16 mouse cellular contexts compared by ENCODE assay signal in genomic region chr13:96511262-96511661, GRCm38 (mm10). TPM values are rescaled to one million over a fixed set of nuclear protein-coding genes. Genes with fewer than 3 reads are reported as not detected.
DNase-seq lines count a peak whose midpoint lies in the region; ATAC-seq and TF ChIP-seq lines count a peak whose summit lies in the region.
"Had no signal": no experiment of that assay in that cellular context is flagged by ENCODE, and none has a peak within 500 bp of the region (broad histone marks: within the 10 kb centered on the region; RNA-seq: fewer than 3 reads in every experiment).

No protein-coding gene starts in this region.

- no peak for DNase-seq in heart, postnatal 0 days (ENCODE audit: low spot score)
- DNase-seq in heart, postnatal 36 days = no peak
- peak; percentile 41 for DNase-seq in CD4-positive, CD25-positive, alpha-beta regulatory T cell, adult 2 months (ENCODE audit: low read depth, low spot score)
- peak; percentile 5 for DNase-seq in naive thymus-derived CD4-positive, alpha-beta T cell, adult 2 months (ENCODE audit: low read depth)
- no peak for DNase-seq in kidney, adult 9 months
- DNase-seq: cerebellum, postnatal 25 days had no signal

- H3K27ac ChIP-seq in heart, postnatal 0 days (ENCODE audit: low read depth) = peak overlapping the region; percentile 75
- H3K27ac ChIP-seq in kidney, embryonic 15.5 days = no peak overlapping the region
- H3K27ac ChIP-seq: embryonic facial prominence, embryonic 12.5 days; forebrain, embryonic 10.5 days; limb, embryonic 15.5 days; midbrain, embryonic 10.5 days had no signal

- peak overlapping the region; percentile 2; the same call in 1 of the 2 replicates for H3K4me2 ChIP-seq in heart, postnatal 0 days (ENCODE audit: low read depth, low read length)
- H3K4me2 ChIP-seq in kidney, embryonic 15.5 days = no peak overlapping the region
- H3K4me2 ChIP-seq: embryonic facial prominence, embryonic 12.5 days; limb, embryonic 15.5 days; lung, embryonic 14.5 days had no signal

- WGBS in heart, postnatal 0 days = 77% methylated on average over 1 of the region's 1 CpGs
- WGBS in kidney, embryonic 15.5 days = 73% methylated on average over 1 of the region's 1 CpGs

- ATAC-seq in heart, postnatal 0 days (ENCODE audit: insufficient read depth, low read depth) = no peak
- peak; percentile 19 for ATAC-seq in activated CD4-positive, CD25-positive, alpha-beta regulatory T cell, adult 4 months
- no peak for ATAC-seq in kidney, embryonic 15.5 days (replicated peaks; ENCODE audit: low FRiP score)

- H3K36me3 ChIP-seq in heart, postnatal 0 days (replicated peaks; ENCODE audit: control insufficient read depth, insufficient read depth, low read length) = no peaks in the 10 kb centered on the region
- H3K36me3 ChIP-seq in kidney, embryonic 15.5 days = peaks cover 8% of the 10 kb centered on the region; the same call in 1 of the 2 replicates
- H3K36me3 ChIP-seq: embryonic facial prominence, embryonic 12.5 days had no signal

- no peak for TF ChIP-seq EP300 in heart, postnatal 0 days (IDR thresholded peaks at IDR 0.05; ENCODE audit: low read depth)

- H3K9me3 ChIP-seq in heart, postnatal 0 days (replicated peaks; ENCODE audit: control insufficient read depth, low read length) = no peaks in the 10 kb centered on the region
- no peaks in the 10 kb centered on the region for H3K9me3 ChIP-seq in kidney, embryonic 15.5 days (replicated peaks)
- H3K9me3 ChIP-seq: embryonic facial prominence, embryonic 12.5 days; forebrain, embryonic 10.5 days; limb, embryonic 15.5 days; midbrain, embryonic 10.5 days had no signal

- H3K4me3 ChIP-seq in heart, postnatal 0 days (ENCODE audit: low read depth, low read length) = no peak overlapping the region
- H3K4me3 ChIP-seq in kidney, embryonic 15.5 days (replicated peaks) = no peak overlapping the region
- H3K4me3 ChIP-seq: embryonic facial prominence, embryonic 12.5 days; forebrain, embryonic 10.5 days; limb, embryonic 15.5 days; midbrain, embryonic 10.5 days had no signal

- intact Hi-C loops in heart, postnatal 36 days (cut with DNase I) = loop anchor here (5.0 kb wide), 1 partner anchor 64 kb away; no protein-coding TSS in a partner anchor

- peaks cover 11% of the 10 kb centered on the region; the same call in 1 of the 2 replicates for H3K4me1 ChIP-seq in heart, postnatal 0 days (ENCODE audit: control insufficient read depth, insufficient read depth)
- H3K4me1 ChIP-seq in kidney, embryonic 15.5 days = 0 out of 2 replicates have a peak, but pooled peaks cover 6% of the 10 kb centered on the region
- H3K4me1 ChIP-seq: embryonic facial prominence, embryonic 12.5 days; forebrain, embryonic 10.5 days; limb, embryonic 15.5 days; midbrain, embryonic 10.5 days had no signal

- H3K27me3 ChIP-seq in heart, postnatal 0 days (ENCODE audit: control insufficient read depth, insufficient read depth, low read length) = no peaks in the 10 kb centered on the region
- H3K27me3 ChIP-seq in kidney, embryonic 15.5 days = no peaks in the 10 kb centered on the region
- H3K27me3 ChIP-seq: embryonic facial prominence, embryonic 12.5 days; limb, embryonic 15.5 days had no signal

- no peak for TF ChIP-seq CTCF in heart, postnatal 0 days (IDR thresholded peaks at IDR 0.05; ENCODE audit: low read depth)

- H3K9ac ChIP-seq in heart, postnatal 0 days (replicated peaks; ENCODE audit: low read depth, low read length) = no peak overlapping the region
- no peak overlapping the region for H3K9ac ChIP-seq in kidney, embryonic 15.5 days
- H3K9ac ChIP-seq: embryonic facial prominence, embryonic 12.5 days; limb, embryonic 15.5 days; lung, embryonic 14.5 days had no signal

RNA-seq across cellular contexts. Expression of gene Gm17622, which starts 20.7 kb away (rescaled TPM):
- not detected in 2 replicates for total RNA-seq in heart, postnatal 0 days (2014; rRNA removed; ENCODE audit: low replicate concordance)
- not detected in 2 replicates for polyA plus RNA-seq in heart, postnatal 0 days (2015; fragmentation: Nextera tagmentation; extraction: Ambion mirVana)
- total RNA-seq in heart, postnatal 36 days (2021) = not detected
- not detected for polyA plus RNA-seq in activated CD4-positive, CD25-positive, alpha-beta regulatory T cell, adult 4 months (2017; shearing (Covaris generic))
- not detected in 2 replicates for polyA plus RNA-seq in kidney, embryonic 15.5 days (2015; fragmentation: Nextera tagmentation; extraction: Ambion mirVana)
- total RNA-seq: adrenal gland, postnatal 14 days had no signal
- polyA plus RNA-seq: embryonic facial prominence, embryonic 12.5 days; forebrain, embryonic 10.5 days; intestine, embryonic 16.5 days; limb, embryonic 15.5 days; lung, embryonic 14.5 days; midbrain, embryonic 10.5 days; thymus, postnatal 0 days had no signal

RNA-seq across cellular contexts. Expression of gene Polk, which starts 31.1 kb away (rescaled TPM):
- 3.6 and 6.5 TPM in 2 replicates for total RNA-seq in heart, postnatal 0 days (2014; rRNA removed; ENCODE audit: low replicate concordance)
- polyA plus RNA-seq in heart, postnatal 0 days (2015; fragmentation: Nextera tagmentation; extraction: Ambion mirVana) = 2.8 and 3.3 TPM in 2 replicates
- total RNA-seq in heart, postnatal 36 days (2021) = 1 to 10 TPM; 4.5 to 5.6 TPM
- 10 to 100 TPM; 23.3 to 28.0 TPM for polyA plus RNA-seq in activated CD4-positive, CD25-positive, alpha-beta regulatory T cell, adult 4 months (2017; shearing (Covaris generic))
- polyA plus RNA-seq in kidney, embryonic 15.5 days (2015; fragmentation: Nextera tagmentation; extraction: Ambion mirVana) = 9.2 and 9.7 TPM in 2 replicates

RNA-seq across cellular contexts. Expression of gene Col4a3bp, which starts 31.2 kb away (rescaled TPM):
- 25.2 and 37.5 TPM in 2 replicates for total RNA-seq in heart, postnatal 0 days (2014; rRNA removed; ENCODE audit: low replicate concordance)
- polyA plus RNA-seq in heart, postnatal 0 days (2015; fragmentation: Nextera tagmentation; extraction: Ambion mirVana) = 6.5 and 6.8 TPM in 2 replicates
- 10 to 100 TPM; 38.9 to 39.8 TPM for total RNA-seq in heart, postnatal 36 days (2021)
- polyA plus RNA-seq in activated CD4-positive, CD25-positive, alpha-beta regulatory T cell, adult 4 months (2017; shearing (Covaris generic)) = 1 to 10 TPM; 5.6 to 8.7 TPM
- polyA plus RNA-seq in kidney, embryonic 15.5 days (2015; fragmentation: Nextera tagmentation; extraction: Ambion mirVana) = 9.6 and 10.3 TPM in 2 replicates

RNA-seq across cellular contexts. Expression of gene Ankdd1b, which starts 40.3 kb away (rescaled TPM):
- 0.88 and 5.4 TPM in 2 replicates for total RNA-seq in heart, postnatal 0 days (2014; rRNA removed; ENCODE audit: low replicate concordance)
- 0.81 and 1.2 TPM in 2 replicates for polyA plus RNA-seq in heart, postnatal 0 days (2015; fragmentation: Nextera tagmentation; extraction: Ambion mirVana)
- under 1 TPM; 0.42 to 0.57 TPM for total RNA-seq in heart, postnatal 36 days (2021)
- not detected for polyA plus RNA-seq in activated CD4-positive, CD25-positive, alpha-beta regulatory T cell, adult 4 months (2017; shearing (Covaris generic))
- polyA plus RNA-seq in kidney, embryonic 15.5 days (2015; fragmentation: Nextera tagmentation; extraction: Ambion mirVana) = 0.17 and 0.22 TPM in 2 replicates
- polyA plus RNA-seq: forebrain, embryonic 10.5 days; lung, embryonic 14.5 days; midbrain, embryonic 10.5 days had no signal

Comparison
In these comparisons a context has a peak if more than half of its experiments do, and no peak if none do; other contexts are left out.
1. DNase-seq: peak in CD4-positive, CD25-positive, alpha-beta regulatory T cell, adult 2 months (single experiment) and naive thymus-derived CD4-positive, alpha-beta T cell, adult 2 months (single experiment); none in heart, postnatal 0 days (single experiment), heart, postnatal 36 days (0 of 2) and kidney, adult 9 months (single experiment).